Mouse (Mus musculus) right cerebral cortex, postnatal 14 days (tissue): ENCODE data around the gene Atpaf1.

Experiments used
- DNase-seq: peaks from one replicate; pipeline ENCODE4 v3.0.0; 2022

Gene Atpaf1

GRCm38 (mm10) chr4:115815606-115816005 is 31.0 kb downstream of the Atpaf1 start:
- DNase-seq, result no peak

GRCm38 (mm10) chr4:115820199-115820598 is 35.6 kb downstream of the Atpaf1 start:
- DNase-seq, result no peak

DNA sequence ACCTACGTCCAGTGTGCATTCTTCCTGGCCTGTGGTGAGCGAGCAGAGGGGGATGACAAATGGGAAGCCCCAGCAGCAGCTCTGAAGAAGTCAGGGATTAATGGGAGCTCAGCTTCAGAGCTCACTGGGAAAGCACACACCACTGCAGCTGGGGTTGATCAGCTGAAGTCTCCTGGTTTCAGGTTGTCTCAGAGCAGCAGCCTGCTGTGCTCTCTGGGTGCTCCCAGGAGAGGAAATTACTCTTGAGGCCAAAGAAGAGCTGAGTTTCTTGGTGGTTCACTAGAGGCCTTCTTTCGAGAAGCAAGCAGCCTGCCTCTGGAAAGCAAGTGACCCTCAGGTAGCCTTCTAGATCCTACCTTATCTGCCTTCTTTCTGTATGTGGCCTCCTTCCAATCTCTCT is 36.3 kb downstream of the Atpaf1 start:
- no peak for DNase-seq

- DNase-seq, result no peak
These were observed 36.8 kb downstream of the Atpaf1 start for GRCm38 (mm10) chr4:115821431-115821830.

DNA sequence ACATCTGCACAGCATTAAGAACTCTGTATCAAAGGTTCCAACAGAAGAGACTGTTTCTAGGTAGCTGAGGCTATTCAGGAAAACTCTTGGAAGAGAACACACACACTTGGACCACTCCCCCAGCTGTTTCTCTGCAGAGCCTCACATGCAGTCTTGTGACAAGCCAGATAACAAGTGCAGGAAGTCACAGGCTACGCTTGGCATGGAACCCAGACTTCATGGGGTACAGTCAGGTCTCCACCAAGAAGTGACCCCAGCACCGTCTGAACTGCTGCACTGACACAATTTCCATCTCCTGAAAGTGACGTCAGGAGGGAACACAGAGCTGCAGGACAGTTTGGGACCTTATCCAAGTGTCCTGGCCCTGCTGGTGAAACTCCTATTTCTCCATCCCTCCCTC is 37.3 kb downstream of the Atpaf1 start:
- no peak for DNase-seq

- DNase-seq, result no peak
These were observed 39.6 kb downstream of the Atpaf1 start for GRCm38 (mm10) chr4:115824178-115824577.

GRCm38 (mm10) chr4:115825271-115825670 is 40.7 kb downstream of the Atpaf1 start:
- DNase-seq, result no peak

DNA sequence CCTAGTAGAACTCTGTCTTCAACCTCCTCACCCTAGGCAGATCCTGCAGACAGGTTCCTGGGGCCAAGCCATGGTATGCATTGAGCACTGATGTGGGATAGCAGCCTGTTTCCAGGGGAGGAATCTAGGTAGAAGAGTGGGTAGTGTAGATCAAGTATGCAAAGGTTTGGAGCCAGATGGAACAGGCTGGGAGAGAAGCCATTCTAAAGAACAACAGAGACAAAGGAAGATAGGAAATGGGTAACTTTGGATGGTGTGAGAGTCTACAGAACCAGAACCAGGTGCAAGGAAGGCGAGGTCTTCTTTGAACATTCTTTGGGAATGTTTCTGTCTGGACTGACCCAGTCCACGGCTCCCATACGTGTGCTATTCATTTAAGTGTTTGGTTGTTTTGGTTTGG is 42.5 kb downstream of the Atpaf1 start:
- DNase-seq, result no peak

DNA sequence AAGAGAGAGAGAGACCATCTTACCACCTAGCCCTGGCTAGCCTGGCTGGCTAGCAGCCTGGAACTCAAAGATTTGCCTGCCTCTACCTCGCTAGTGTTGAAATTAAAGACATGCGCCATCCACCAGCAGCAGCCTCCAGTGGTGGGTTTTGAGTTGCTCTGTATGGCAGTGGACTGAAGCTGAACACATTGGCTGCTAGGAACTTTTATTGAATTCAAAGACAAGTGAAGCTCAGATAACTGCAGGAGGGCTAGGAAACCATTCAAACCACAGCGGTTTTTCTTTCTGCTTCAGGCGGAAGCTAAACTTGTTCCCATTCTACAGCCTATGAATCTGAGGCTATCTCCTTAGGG is 42.9 kb downstream of the Atpaf1 start:
- DNase-seq, result no peak

DNA sequence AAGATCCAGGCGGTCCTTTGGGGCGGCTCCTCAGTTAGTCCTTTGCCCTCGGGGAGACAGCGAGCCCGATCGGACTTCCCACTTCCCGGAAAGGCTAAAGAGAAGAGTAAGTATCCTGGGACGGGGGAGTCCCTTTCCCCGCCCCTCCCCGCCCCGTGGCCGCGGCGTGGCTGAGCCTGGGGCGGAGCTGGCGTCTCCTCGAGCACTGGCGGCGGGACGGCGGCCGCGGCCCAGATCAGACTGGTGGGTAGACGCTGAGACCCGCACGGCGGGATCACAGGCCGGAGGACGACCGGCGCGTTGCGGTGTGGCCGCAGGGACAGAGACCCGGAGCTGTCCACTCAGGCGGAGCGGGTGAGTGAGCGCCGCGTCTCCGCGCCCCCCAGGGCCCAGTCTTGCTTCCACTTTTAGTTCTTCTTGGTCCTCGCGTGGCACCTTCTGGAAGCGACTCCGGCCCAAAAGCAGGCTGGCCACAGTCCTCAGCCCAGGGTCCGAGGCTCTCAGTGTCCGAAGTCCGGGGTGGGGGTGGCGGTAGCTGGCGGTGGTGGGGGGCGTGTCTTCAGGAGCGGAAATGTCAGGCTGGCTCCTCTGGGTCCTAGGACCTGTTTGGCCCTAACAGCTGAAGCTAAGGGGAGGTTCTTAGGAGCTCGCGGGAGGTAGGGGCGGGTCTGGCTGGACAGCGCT is 43.4 kb downstream of the Atpaf1 start, which contains the start of gene Mob3c:
Gene Mob3c (plus strand): TSS at position 205 of the 684 bp plus-strand sequence.
- DNase-seq, result peak; percentile 57

DNA sequence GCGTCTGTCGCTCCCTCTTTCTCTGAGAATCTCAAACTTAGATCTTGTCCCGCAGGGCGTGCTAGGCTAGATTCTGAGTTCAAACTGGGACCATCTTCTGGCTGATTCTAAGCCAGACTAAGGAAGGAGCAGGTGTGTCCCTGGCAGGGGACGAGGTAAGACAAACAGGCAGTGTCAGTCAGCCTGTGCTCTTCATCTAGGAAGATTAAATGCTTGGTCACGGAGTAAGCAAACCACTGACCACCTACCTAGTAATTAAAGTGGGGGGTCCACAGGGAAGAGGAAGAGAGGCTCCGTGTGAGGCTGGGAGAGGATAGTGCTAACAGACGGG is 43.9 kb downstream of the Atpaf1 start:
- no peak for DNase-seq

DNA sequence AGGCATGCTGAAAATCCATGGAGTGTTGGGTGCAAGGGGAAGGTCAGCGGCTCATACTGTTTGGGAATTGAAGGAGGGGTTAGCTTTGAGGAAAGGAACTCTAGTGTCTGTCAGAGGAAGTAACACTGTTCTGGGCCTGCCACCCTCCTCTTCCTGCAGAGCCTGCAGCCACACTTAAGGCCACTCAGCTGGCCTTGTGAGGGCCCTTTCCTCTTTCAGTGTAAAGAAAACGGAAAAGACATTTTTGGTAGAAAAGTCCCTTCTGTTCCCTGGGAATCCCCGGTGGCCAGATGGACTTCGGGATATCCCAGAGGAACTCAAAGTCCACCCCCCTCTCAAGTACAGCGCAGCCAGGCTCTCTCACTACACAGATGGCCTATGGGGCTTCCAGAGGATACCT is 45.9 kb downstream of the Atpaf1 start:
- no peak for DNase-seq

GRCm38 (mm10) chr4:115831221-115831620 is 46.6 kb downstream of the Atpaf1 start:
- DNase-seq, result no peak

DNA sequence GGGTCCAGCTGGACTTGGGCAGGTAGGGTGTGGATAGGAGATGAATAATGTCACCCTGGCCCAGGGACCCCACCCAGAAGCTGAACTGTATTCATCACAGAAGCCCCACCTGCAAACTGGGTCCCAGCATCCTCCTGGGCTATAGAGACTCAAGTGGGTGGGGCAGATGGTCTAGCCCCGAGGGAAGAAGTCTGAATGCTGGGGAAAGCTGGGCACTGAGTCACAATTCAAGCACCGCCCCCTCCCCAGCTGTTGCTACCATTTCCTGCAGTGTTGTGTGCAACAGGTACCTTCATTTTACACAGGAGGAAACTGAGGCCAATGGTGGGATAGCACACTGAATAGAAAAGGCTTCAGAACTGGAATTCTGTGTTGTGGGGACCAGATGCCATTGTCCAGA is 47.4 kb downstream of the Atpaf1 start:
- DNase-seq, result no peak

GRCm38 (mm10) chr4:115835576-115835975 is 51.0 kb downstream of the Atpaf1 start:
- no peak for DNase-seq

DNA sequence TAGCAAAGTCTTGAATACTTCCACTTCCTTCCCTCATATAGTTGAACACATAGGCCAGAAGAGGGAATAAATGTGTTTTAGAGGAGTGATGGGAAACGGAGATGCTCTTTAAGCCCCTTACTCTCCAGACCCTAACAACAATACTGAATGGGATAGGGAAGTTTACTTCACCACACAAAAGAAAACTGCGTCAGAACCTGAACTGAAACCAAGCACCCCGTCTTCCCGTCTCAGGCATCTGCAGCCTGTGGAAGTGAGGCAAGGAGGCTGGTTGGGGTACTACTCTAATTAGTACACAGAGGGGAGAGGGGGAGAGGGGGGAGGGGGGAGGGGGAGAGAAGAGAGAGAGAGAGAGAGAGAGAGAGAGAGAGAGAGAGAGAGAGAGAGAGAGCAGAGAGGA is 53.6 kb downstream of the Atpaf1 start:
- DNase-seq, result no peak

DNA sequence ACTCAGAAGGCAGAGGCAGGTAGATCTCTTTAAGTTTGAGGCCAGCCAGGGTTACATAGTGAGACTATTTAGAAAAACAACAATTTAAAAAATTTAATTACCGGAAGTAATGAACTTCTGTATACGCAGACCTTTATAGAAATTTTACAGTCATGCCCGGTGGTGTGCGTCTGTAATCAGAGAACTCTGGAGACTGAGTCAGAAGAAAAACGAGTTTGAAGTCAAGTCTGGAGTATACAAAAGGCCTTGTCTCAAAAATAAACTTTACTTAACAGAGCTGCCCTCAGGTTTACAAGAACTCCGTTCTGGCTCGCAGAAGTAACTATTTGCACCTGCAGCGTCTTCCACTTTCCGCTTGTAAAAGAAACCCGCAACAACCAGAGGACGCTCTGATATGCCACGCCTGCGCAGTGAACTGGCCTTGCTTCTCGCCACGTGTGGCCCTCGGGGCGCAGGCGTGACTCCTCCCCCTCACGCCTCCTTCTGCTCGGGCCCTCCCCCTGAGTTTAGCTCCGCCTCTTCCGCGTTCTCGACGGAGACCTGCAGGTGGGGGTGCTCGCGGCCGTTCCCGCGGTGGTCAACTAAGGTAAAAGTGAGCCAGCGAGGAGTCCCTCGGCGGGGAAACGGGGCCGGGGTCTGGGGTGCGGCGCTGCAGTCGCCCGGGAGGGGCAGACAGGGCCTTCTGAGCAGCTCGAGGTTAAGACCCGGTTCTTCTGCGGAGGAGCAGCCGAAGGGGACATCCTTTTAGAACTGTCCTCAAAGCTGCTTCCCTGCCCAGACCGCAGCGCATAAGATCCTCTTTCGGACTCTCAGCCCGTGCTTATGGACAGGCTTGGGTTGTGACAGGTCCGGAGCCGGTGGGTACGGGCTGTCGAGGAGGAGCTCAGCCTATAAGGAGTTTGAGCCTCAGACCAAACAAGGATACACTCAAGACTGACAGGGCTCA is 54.4 kb downstream of the Atpaf1 start, which contains the start of gene Mknk1:
Gene Mknk1 (plus strand): TSS at position 503 of the 946 bp plus-strand sequence.
- DNase-seq, result peak; percentile 90

DNA sequence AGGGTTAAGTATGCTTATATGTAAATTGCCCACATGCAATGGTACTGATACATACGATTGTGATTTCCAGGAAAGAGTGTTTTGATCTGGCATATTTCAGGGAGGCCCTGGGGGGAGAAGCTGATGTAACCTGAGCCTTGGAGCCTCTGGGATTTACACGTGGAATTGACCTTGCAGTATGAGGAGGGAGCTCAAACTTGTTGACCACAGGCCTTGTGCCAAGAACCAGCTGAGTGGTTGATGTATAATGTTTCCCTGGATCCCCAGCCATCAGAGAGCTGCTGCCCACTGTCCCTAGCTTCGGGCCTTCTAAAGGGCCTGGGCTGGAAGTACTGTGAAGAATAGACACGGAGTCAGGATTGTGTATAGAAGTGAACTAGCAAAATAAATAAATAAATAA is 55.3 kb downstream of the Atpaf1 start:
- no peak for DNase-seq

DNA sequence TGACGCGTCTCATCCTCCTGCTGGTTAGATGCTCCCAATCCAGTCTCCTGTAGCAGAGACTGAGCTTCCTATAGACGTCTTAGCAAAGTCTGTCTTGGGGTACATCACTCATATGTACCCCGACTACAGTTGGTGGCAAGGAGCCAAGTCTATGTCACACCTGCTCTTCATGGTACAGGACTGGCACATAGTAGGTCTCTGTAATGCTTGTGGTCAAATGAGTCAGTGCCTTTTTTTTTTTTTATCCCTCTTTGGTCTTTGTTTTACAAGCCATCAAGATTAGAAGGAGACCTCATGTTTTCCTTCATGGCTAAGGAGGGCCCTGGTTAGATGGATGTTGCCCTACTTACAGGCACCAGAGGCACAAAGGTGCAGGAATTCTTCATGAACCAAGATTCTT is 56.2 kb downstream of the Atpaf1 start:
- no peak for DNase-seq

DNA sequence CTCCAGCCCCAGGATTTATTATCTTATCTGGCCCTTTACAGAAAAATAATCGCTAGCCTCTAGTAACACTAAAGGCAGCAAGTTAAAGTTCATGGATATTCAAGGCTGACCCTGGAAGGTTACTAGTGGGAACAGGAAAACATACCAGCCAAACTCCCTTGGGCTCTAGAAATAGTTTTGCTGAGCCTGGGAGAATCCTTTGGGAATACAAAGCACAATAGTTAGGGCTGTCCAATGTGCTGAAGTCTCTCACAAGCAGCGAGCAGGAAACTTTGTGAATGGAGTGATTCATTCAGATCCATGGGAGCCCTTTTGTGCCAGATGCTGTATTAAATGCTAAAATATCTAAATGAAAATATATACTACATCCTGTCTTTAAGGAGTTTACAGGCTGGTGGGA is 62.0 kb downstream of the Atpaf1 start:
- DNase-seq, result no peak

- DNase-seq, result no peak
These were observed 62.8 kb downstream of the Atpaf1 start for GRCm38 (mm10) chr4:115847377-115847776.

DNA sequence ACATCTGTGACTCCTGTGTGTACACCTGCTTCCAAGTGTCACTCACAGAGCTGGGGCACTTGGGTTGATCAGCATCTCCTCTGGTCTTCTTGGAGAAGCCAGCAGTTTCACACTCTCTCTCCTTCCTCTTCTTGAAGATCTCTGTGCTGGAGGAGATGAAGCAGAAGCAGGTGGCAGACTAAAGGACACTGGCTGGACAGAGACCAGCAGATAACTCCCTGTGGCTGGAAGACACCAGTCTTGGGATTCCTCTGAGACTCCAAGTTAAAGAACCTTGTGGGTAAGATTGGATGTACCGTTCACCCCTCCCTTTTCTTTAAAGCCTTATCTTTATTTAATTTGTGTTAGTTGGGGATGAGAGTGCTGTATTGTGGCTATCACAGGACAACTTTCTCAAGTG is 63.5 kb downstream of the Atpaf1 start:
- DNase-seq, result no peak

GRCm38 (mm10) chr4:115848990-115849677 is 64.5 kb downstream of the Atpaf1 start:
- DNase-seq, result no peak

DNA sequence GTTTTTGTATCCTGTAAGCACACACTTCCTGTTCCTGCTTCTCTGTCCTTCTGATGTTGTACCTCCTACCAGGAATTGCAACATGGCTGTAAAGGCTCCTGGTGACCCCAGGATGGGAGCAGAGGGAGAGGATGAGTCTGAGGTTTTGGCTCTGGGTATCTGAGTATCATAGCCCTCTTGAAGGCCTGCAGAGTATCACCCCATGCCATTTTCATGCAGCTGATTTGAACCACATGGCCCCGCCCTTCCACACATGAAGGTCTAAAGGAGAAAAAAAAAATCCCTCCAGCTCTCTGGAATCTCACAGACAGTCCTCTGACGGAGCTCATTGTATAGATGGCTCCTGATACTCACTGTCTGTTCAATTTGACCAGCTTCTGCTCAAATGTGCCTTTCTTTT is 65.5 kb downstream of the Atpaf1 start:
- no peak for DNase-seq
